Mouse (Mus musculus): ENCODE data around the gene Pmepa1.

- TF ChIP-seq POLR2A (IDR thresholded peaks at IDR 0.05; ENCODE audit: insufficient read depth, low read length) (no peak), CTCF (IDR thresholded peaks at IDR 0.05; ENCODE audit: low read depth, low read length) (no peak), EP300 (IDR thresholded peaks at IDR 0.05; ENCODE audit: insufficient read depth, low read depth, low read length) (no peak)
Observed at GRCm38 (mm10) chr2:173220754-173221153, 55.6 kb downstream of the Pmepa1 start.
